In genomic region chr11:94144771-94145539, GRCm38 (mm10) we compare ENCODE assay signal across 10 mouse cellular contexts.
A peak's percentile ranks its signal among the peaks of the same experiment; 100 is the strongest.
DNase-seq lines count a peak whose midpoint lies in the region; ATAC-seq and TF ChIP-seq lines count a peak whose summit lies in the region.
"Had no signal": no experiment of that assay in that cellular context is flagged by ENCODE, and none has a peak within 500 bp of the region (broad histone marks: within the 10 kb centered on the region; RNA-seq: fewer than 3 reads in every experiment).

No protein-coding gene starts in this region.

- H3K4me1 ChIP-seq in kidney, embryonic 14.5 days (ENCODE audit: control insufficient read depth, insufficient read depth, low read length): peaks cover 4% of the 10 kb centered on the region; the same call in 1 of the 2 replicates
- peaks cover 22% of the 10 kb centered on the region for H3K4me1 ChIP-seq in cerebellum, adult 2 months (ENCODE audit: control insufficient read depth, insufficient read depth, low read length)
- peaks cover 14% of the 10 kb centered on the region for H3K4me1 ChIP-seq in hindbrain, embryonic 16.5 days (ENCODE audit: control insufficient read depth, insufficient read depth, low read depth, low read length)

- ATAC-seq in kidney, embryonic 14.5 days (ENCODE audit: low FRiP score, low TSS enrichment): no peak
- ATAC-seq in hindbrain, embryonic 16.5 days: peak; percentile 51; the same call in 1 of the 2 replicates

- no peak overlapping the region for H3K4me2 ChIP-seq in kidney, embryonic 14.5 days (replicated peaks; ENCODE audit: low read depth, low read length)
- no peak overlapping the region for H3K4me2 ChIP-seq in hindbrain, embryonic 16.5 days (ENCODE audit: low read length)

- H3K9me3 ChIP-seq in kidney, embryonic 14.5 days (ENCODE audit: control insufficient read depth, low read length): no peaks in the 10 kb centered on the region
- H3K9me3 ChIP-seq in hindbrain, embryonic 16.5 days (ENCODE audit: control insufficient read depth, low read length): no peaks in the 10 kb centered on the region

- no peak overlapping the region for H3K4me3 ChIP-seq in kidney, embryonic 14.5 days (ENCODE audit: low read length)
- peak overlapping the region; percentile 9 for H3K4me3 ChIP-seq in cerebellum, adult 2 months (replicated peaks; ENCODE audit: insufficient read depth, low read depth, low read length)
- no peak overlapping the region for H3K4me3 ChIP-seq in hindbrain, embryonic 16.5 days (ENCODE audit: low read length)
- H3K4me3 ChIP-seq: erythroblast, embryonic 14.5 days had no signal

- DNase-seq in kidney, adult 11 months: peak; percentile 84
- DNase-seq in cerebellum, adult 2 months: peak; percentile 97 to 99
- DNase-seq in gastrocnemius, adult 18-20 months (ENCODE audit: low spot score): peak; percentile 94
- DNase-seq in lung, adult 18-20 months: peak; percentile 91 to 95
- DNase-seq in right cerebral cortex, adult 18-20 months: peak; percentile 92
- no peak for DNase-seq in T-cell, adult 2 months (ENCODE audit: low spot score)

- H3K36me3 ChIP-seq in kidney, embryonic 14.5 days (ENCODE audit: control insufficient read depth, insufficient read depth, low read length): no peaks in the 10 kb centered on the region
- H3K36me3 ChIP-seq in hindbrain, embryonic 16.5 days (ENCODE audit: control insufficient read depth, insufficient read depth, low read length): no peaks in the 10 kb centered on the region

- peaks cover 1% of the 10 kb centered on the region; the same call in 1 of the 2 replicates for H3K27me3 ChIP-seq in kidney, embryonic 14.5 days (ENCODE audit: control insufficient read depth, insufficient read depth, low read length)
- H3K27me3 ChIP-seq in cerebellum, adult 2 months (ENCODE audit: control insufficient read depth, insufficient read depth, low read length): no peaks in the 10 kb centered on the region
- H3K27me3 ChIP-seq in hindbrain, embryonic 16.5 days (replicated peaks; ENCODE audit: control insufficient read depth, insufficient read depth, low read length): no peaks in the 10 kb centered on the region
- H3K27me3 ChIP-seq: CH12.LX had no signal

- no peak for TF ChIP-seq CTCF in cerebellum, adult 2 months (IDR thresholded peaks at IDR 0.05; ENCODE audit: borderline replicate concordance, insufficient read depth, low read depth, low read length)

- no peak overlapping the region for H3K27ac ChIP-seq in kidney, embryonic 14.5 days (ENCODE audit: low read depth, low read length)
- peak overlapping the region; percentile 84 for H3K27ac ChIP-seq in cerebellum, adult 2 months (ENCODE audit: insufficient read depth, low read length)
- H3K27ac ChIP-seq in hindbrain, embryonic 16.5 days (ENCODE audit: low read depth, low read length): peak overlapping the region; percentile 80

- WGBS in kidney, embryonic 14.5 days: 79% methylated on average over 11 of the region's 11 CpGs
- 30% methylated on average over 11 of the region's 11 CpGs for WGBS in cerebellum, adult 2 months
- whole genome bisulfite sequencing in hindbrain, embryonic 16.5 days: 53% methylated on average over 11 of the region's 11 CpGs

- no peak overlapping the region for H3K9ac ChIP-seq in kidney, embryonic 14.5 days (ENCODE audit: low read depth, low read length)
- H3K9ac ChIP-seq in hindbrain, embryonic 16.5 days (ENCODE audit: low read depth, low read length): 0 out of 2 replicates have a peak overlapping the region, but pooled peaks have one; percentile 14

- TF ChIP-seq POLR2A in cerebellum, adult 2 months (IDR thresholded peaks at IDR 0.05; ENCODE audit: borderline replicate concordance, insufficient read depth, low read length): peak; percentile 90; the same call in 1 of the 2 replicates
